26 mouse cellular contexts compared by ENCODE assay signal in the genomic region with DNA sequence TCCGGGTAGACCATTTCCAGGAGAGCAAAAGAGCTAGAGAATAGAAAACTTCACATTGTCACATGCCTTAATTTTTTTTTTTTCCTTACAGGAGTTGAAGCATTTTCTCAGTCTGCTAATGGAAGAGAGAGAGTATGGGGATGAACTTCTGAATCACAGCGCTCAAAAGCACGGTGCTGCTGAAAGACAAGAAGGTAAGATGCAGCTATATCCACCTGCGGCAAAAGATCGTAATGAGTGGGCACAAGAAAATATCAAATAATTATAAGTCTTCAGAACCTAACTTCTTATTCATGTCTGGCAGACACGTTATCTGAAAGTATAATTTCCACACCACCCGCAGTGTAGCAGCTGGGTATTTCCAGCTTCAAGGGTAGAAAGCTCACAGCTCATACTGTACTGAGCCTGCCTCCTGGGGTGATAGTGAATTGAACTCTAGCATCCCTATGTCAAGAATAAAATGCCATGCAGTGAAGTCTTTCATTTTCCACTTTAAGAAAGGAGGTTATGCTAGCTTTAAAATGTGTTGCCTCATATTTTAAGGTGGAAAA.
"Had no signal": no experiment of that assay in that cellular context is flagged by ENCODE, and none has a peak within 500 bp of the region (broad histone marks: within the 10 kb centered on the region; RNA-seq: fewer than 3 reads in every experiment).

No protein-coding gene starts in this region.

- H3K4me2 ChIP-seq: heart, embryonic 12.5 days; hindbrain, embryonic 12.5 days; hindbrain, embryonic 14.5 days; kidney, embryonic 15.5 days; limb, embryonic 13.5 days; limb, embryonic 15.5 days; liver, embryonic 12.5 days had no signal

- DNase-seq: gastrocnemius, adult 2 months; gastrocnemius, postnatal 10 days; gastrocnemius, postnatal 25 days; heart, adult 18-20 months; heart, postnatal 10 days; heart, postnatal 4 days; kidney, adult 11 months; kidney, adult 2 months; kidney, adult 9 months; kidney, postnatal 14 days; kidney, postnatal 36 days; layer of hippocampus, adult 9-11 months; layer of hippocampus, postnatal 36 days; left cerebral cortex, postnatal 4 days had no signal

- H3K27me3 ChIP-seq: heart, embryonic 12.5 days; hindbrain, embryonic 12.5 days; kidney, embryonic 15.5 days; limb, embryonic 13.5 days; limb, embryonic 15.5 days; liver, embryonic 12.5 days had no signal

- H3K4me3 ChIP-seq: gastrocnemius, adult 2 months; heart, embryonic 10.5 days; heart, embryonic 12.5 days; hindbrain, embryonic 10.5 days; hindbrain, embryonic 12.5 days; kidney, embryonic 15.5 days; limb, embryonic 13.5 days; limb, embryonic 15.5 days; liver, embryonic 12.5 days had no signal

- H3K36me3 ChIP-seq: heart, embryonic 10.5 days; heart, embryonic 12.5 days; hindbrain, embryonic 10.5 days; hindbrain, embryonic 12.5 days; kidney, embryonic 15.5 days; limb, embryonic 13.5 days; limb, embryonic 15.5 days; liver, embryonic 12.5 days had no signal

- ATAC-seq: hindbrain, embryonic 16.5 days; intestine, embryonic 16.5 days; liver, embryonic 12.5 days had no signal

- H3K9me3 ChIP-seq: heart, embryonic 10.5 days; heart, embryonic 12.5 days; hindbrain, embryonic 10.5 days; hindbrain, embryonic 12.5 days; kidney, embryonic 15.5 days; limb, embryonic 13.5 days; limb, embryonic 15.5 days had no signal

- H3K9ac ChIP-seq: heart, embryonic 12.5 days; hindbrain, embryonic 12.5 days; hindbrain, embryonic 14.5 days; kidney, embryonic 15.5 days; limb, embryonic 13.5 days; limb, embryonic 15.5 days; liver, embryonic 12.5 days had no signal

- H3K4me1 ChIP-seq: heart, embryonic 10.5 days; heart, embryonic 12.5 days; hindbrain, embryonic 10.5 days; hindbrain, embryonic 12.5 days; kidney, embryonic 15.5 days; limb, embryonic 13.5 days; limb, embryonic 15.5 days; liver, embryonic 12.5 days had no signal

- H3K27ac ChIP-seq: gastrocnemius, adult 2 months; heart, embryonic 10.5 days; hindbrain, embryonic 10.5 days; hindbrain, embryonic 12.5 days; hindbrain, embryonic 14.5 days; kidney, embryonic 15.5 days; kidney, postnatal 0 days; limb, embryonic 13.5 days; limb, embryonic 15.5 days; liver, embryonic 12.5 days had no signal
